ENCODE assay signal across 17 mouse cellular contexts in the genomic region with DNA sequence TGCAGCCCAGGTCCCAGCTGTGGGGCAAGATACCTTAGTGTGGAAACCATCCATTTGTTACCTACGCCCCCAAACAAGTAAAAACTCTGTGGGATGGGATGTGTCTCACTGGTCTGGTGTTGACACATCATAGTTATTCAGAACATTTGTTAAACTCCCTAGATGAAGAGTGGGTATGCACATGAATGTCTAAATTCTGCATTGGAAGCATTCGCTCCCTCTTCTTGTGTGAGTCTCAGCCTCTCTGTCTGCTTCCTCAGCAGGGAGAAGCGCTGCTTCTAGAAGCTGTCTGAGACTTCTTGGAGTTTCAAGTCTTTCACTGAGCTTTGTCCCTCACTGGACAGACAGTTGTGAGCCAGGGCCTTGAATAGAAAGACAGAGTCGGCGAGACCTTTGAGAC.
DNase-seq lines count a peak whose midpoint lies in the region; ATAC-seq and TF ChIP-seq lines count a peak whose summit lies in the region.
"Had no signal": no experiment of that assay in that cellular context is flagged by ENCODE, and none has a peak within 500 bp of the region (broad histone marks: within the 10 kb centered on the region; RNA-seq: fewer than 3 reads in every experiment).

No protein-coding gene starts in this region.

- peak overlapping the region; percentile 40; the same call in 1 of the 2 replicates for H3K27ac ChIP-seq in left cerebral cortex, adult 2 months

- no peak for TF ChIP-seq CTCF in left cerebral cortex, adult 2 months (IDR thresholded peaks at IDR 0.05)

- peak; percentile 60 for ATAC-seq in frontal cortex, adult (ENCODE audit: low TSS enrichment)
- ATAC-seq: activated CD4-positive, CD25-positive, alpha-beta regulatory T cell, adult 4 months; CD4-positive, CD25-positive, alpha-beta regulatory T cell, adult 4 months; Patski had no signal

- no peak for DNase-seq in frontal cortex, postnatal 25 days (ENCODE audit: low spot score in 2 of 2)
- DNase-seq in left cerebral cortex, adult 2 months (ENCODE audit: extremely low spot score in 1 of 2, low spot score in 2 of 2), result no peak
- DNase-seq in left cerebral cortex, postnatal 10 days (ENCODE audit: extremely low spot score in 1 of 2, low spot score in 2 of 2), result no peak
- DNase-seq in brain, adult 2 months (ENCODE audit: low read depth, low spot score), result peak; percentile 56
- DNase-seq in telencephalon, adult 2 months (ENCODE audit: low read depth, low spot score), result peak; percentile 16
- no peak for DNase-seq in B cell, adult 2 months
- DNase-seq in ovary, adult 18-20 months (ENCODE audit: low spot score), result no peak
- DNase-seq: adrenal gland, adult 2 months; adrenal gland, adult 8-10 months; adrenal gland, postnatal 14 days; adrenal gland, postnatal 25 days; cerebellum, adult 11 months; cerebellum, adult 11-12 months had no signal

- intact Hi-C loops in left cerebral cortex, adult 2 months (cut with DNase I), result no loop called here
- intact Hi-C loops in left cerebral cortex, postnatal 10 days (cut with DNase I), result no loop called here

- H3K4me3 ChIP-seq in left cerebral cortex, adult 2 months, result no peak overlapping the region

Comparison
In these comparisons a context has a peak if more than half of its experiments do, and no peak if none do; other contexts are left out.
1. DNase-seq: peak in brain, adult 2 months (single experiment) and telencephalon, adult 2 months (single experiment); none in frontal cortex, postnatal 25 days (0 of 2), left cerebral cortex, adult 2 months (0 of 2), left cerebral cortex, postnatal 10 days (0 of 2), B cell, adult 2 months (0 of 2) and ovary, adult 18-20 months (single experiment).